Mouse (Mus musculus): Measurements from ENCODE around the gene Cd274. TPM values are rescaled to one million over a fixed set of nuclear protein-coding genes. Genes with fewer than 3 reads are reported as not detected.

The Cd274 gene
- total and polyA plus RNA-seq, 2 experiments from 2014 or later: 0.79 to 2.0 TPM

- no peaks in the 10 kb centered on the region for H3K4me1 ChIP-seq (ENCODE audit: insufficient read depth)
- no peak for DNase-seq
- no peak overlapping the region for H3K4me3 ChIP-seq (ENCODE audit: low read depth, low read length)
- H3K4me2 ChIP-seq (ENCODE audit: low read depth): no peak overlapping the region
- no peak for ATAC-seq
- TF ChIP-seq CTCF (IDR thresholded peaks at IDR 0.05; ENCODE audit: low read depth): no peak
- 83% methylated on average over 5 of the region's 5 CpGs for WGBS
- H3K9me3 ChIP-seq (ENCODE audit: low read length): no peaks in the 10 kb centered on the region
- no peak overlapping the region for H3K9ac ChIP-seq
- H3K27ac ChIP-seq (ENCODE audit: low read depth, low read length): no peak overlapping the region
- H3K36me3 ChIP-seq (ENCODE audit: insufficient read depth): no peaks in the 10 kb centered on the region
- no peaks in the 10 kb centered on the region for H3K27me3 ChIP-seq (ENCODE audit: insufficient read depth, low read length)
Observed at GRCm38 (mm10) chr19:29390483-29390882, 23.2 kb downstream of the Cd274 start.

DNA sequence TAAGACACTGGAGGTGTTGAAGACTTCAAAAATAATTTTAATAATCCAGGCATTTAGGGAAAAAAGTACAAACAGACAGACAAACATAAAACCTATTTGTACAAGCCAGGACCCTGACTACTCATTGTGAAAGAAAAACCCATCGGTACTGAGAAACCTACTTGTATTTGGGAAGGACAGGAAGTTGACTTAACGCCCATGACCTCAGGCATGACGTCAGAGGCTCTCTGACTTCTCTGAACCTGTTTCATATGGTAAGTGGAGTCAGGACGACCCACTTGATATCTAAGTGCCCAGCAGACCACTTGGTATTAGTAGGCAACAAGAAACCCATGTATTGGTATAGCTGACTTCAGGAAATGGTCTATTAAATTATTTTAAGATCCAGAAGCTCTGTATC is 24.0 kb downstream of the Cd274 start:
- Histone ChIP-seq H3K27ac (ENCODE audit: low read depth, low read length) (no peak overlapping the region), H3K4me3 (ENCODE audit: low read depth, low read length) (no peak overlapping the region), H3K4me2 (ENCODE audit: low read depth) (no peak overlapping the region), H3K9ac (no peak overlapping the region), H3K9me3 (ENCODE audit: low read length) (no peaks in the 10 kb centered on the region), H3K36me3 (ENCODE audit: insufficient read depth) (no peaks in the 10 kb centered on the region), H3K4me1 (ENCODE audit: insufficient read depth) (no peaks in the 10 kb centered on the region), H3K27me3 (ENCODE audit: insufficient read depth, low read length) (no peaks in the 10 kb centered on the region)
- ATAC-seq (no peak), DNase-seq (no peak)
- 77% methylated on average over 4 of the region's 4 CpGs for WGBS
- no peak for TF ChIP-seq CTCF (IDR thresholded peaks at IDR 0.05; ENCODE audit: low read depth)

- H3K4me2 ChIP-seq (ENCODE audit: low read depth): no peak overlapping the region
- 94% methylated on average over 9 of the region's 9 CpGs for WGBS
Observed at GRCm38 (mm10) chr19:29393333-29393732, 26.1 kb downstream of the Cd274 start.

DNA sequence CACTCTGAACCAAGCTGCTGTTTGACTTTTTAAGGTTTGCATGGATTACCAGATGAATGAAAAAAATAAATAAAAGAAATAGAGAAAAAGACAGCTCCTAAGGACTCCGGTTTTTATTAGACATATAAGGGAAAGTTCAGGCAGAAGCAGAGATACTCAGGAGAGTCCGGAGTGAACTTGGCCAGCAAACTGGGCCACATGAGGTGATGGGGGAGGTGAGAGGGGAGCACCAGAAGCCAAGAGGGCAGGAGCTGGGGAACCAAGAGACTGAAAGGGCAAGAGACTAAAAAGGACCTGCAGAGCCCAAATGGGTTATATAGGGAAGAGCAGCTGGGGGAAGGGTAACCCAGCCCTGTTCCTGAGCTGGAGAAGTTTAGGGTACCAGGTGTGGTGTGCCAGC is 27.5 kb downstream of the Cd274 start:
- no peaks in the 10 kb centered on the region for H3K9me3 ChIP-seq (ENCODE audit: low read length)
- H3K4me3 ChIP-seq (ENCODE audit: low read depth, low read length): no peak overlapping the region
- no peak overlapping the region for H3K27ac ChIP-seq (ENCODE audit: low read depth, low read length)
- no peak for TF ChIP-seq CTCF (IDR thresholded peaks at IDR 0.05; ENCODE audit: low read depth)
- H3K4me2 ChIP-seq (ENCODE audit: low read depth): no peak overlapping the region
- H3K9ac ChIP-seq: no peak overlapping the region
- DNase-seq (no peak), ATAC-seq (no peak)
- no peaks in the 10 kb centered on the region for H3K27me3 ChIP-seq (ENCODE audit: insufficient read depth, low read length)
- WGBS: 94% methylated on average over 2 of the region's 2 CpGs
- H3K4me1 ChIP-seq (ENCODE audit: insufficient read depth): no peaks in the 10 kb centered on the region
- no peaks in the 10 kb centered on the region for H3K36me3 ChIP-seq (ENCODE audit: insufficient read depth)

More at GRCm38 (mm10) chr19:29393333-29393732, 26.1 kb downstream of the Cd274 start:
- H3K27me3 ChIP-seq (ENCODE audit: insufficient read depth, low read length): no peaks in the 10 kb centered on the region
- no peak for TF ChIP-seq CTCF (IDR thresholded peaks at IDR 0.05; ENCODE audit: low read depth)
- no peak overlapping the region for H3K27ac ChIP-seq (ENCODE audit: low read depth, low read length)
- ATAC-seq: no peak
- H3K36me3 ChIP-seq (ENCODE audit: insufficient read depth): no peaks in the 10 kb centered on the region
- DNase-seq: no peak
- no peaks in the 10 kb centered on the region for H3K4me1 ChIP-seq (ENCODE audit: insufficient read depth)
- no peak overlapping the region for H3K4me3 ChIP-seq (ENCODE audit: low read depth, low read length)
- no peaks in the 10 kb centered on the region for H3K9me3 ChIP-seq (ENCODE audit: low read length)
- H3K9ac ChIP-seq: no peak overlapping the region

GRCm38 (mm10) chr19:29396353-29396752 is 29.1 kb downstream of the Cd274 start:
- no peak for ATAC-seq
- H3K27me3 ChIP-seq (ENCODE audit: insufficient read depth, low read length): no peaks in the 10 kb centered on the region

GRCm38 (mm10) chr19:29399786-29400185 is 32.5 kb downstream of the Cd274 start:
- no peaks in the 10 kb centered on the region for H3K4me1 ChIP-seq (ENCODE audit: insufficient read depth)
- no peak for TF ChIP-seq CTCF (IDR thresholded peaks at IDR 0.05; ENCODE audit: low read depth)
- H3K36me3 ChIP-seq (ENCODE audit: insufficient read depth): no peaks in the 10 kb centered on the region
- no peak overlapping the region for H3K4me3 ChIP-seq (ENCODE audit: low read depth, low read length)
- H3K9me3 ChIP-seq (ENCODE audit: low read length): no peaks in the 10 kb centered on the region; the same call in 1 of the 2 replicates
- no peak overlapping the region for H3K27ac ChIP-seq (ENCODE audit: low read depth, low read length)
- H3K27me3 ChIP-seq (ENCODE audit: insufficient read depth, low read length): no peaks in the 10 kb centered on the region
- DNase-seq: no peak
- H3K9ac ChIP-seq: no peak overlapping the region
- 90% methylated on average over 4 of the region's 4 CpGs for WGBS
- no peak overlapping the region for H3K4me2 ChIP-seq (ENCODE audit: low read depth)
- no peak for ATAC-seq

More at GRCm38 (mm10) chr19:29396353-29396752, 29.1 kb downstream of the Cd274 start:
- H3K4me2 ChIP-seq (ENCODE audit: low read depth): no peak overlapping the region
- no peak overlapping the region for H3K9ac ChIP-seq
- no peak overlapping the region for H3K27ac ChIP-seq (ENCODE audit: low read depth, low read length)
- H3K9me3 ChIP-seq (ENCODE audit: low read length): no peaks in the 10 kb centered on the region; the same call in 1 of the 2 replicates
- TF ChIP-seq CTCF (IDR thresholded peaks at IDR 0.05; ENCODE audit: low read depth): no peak
- H3K36me3 ChIP-seq (ENCODE audit: insufficient read depth): no peaks in the 10 kb centered on the region
- H3K4me1 ChIP-seq (ENCODE audit: insufficient read depth): no peaks in the 10 kb centered on the region
- WGBS: 84% methylated on average over 1 of the region's 1 CpGs
- no peak for DNase-seq
- no peak overlapping the region for H3K4me3 ChIP-seq (ENCODE audit: low read depth, low read length)

DNA sequence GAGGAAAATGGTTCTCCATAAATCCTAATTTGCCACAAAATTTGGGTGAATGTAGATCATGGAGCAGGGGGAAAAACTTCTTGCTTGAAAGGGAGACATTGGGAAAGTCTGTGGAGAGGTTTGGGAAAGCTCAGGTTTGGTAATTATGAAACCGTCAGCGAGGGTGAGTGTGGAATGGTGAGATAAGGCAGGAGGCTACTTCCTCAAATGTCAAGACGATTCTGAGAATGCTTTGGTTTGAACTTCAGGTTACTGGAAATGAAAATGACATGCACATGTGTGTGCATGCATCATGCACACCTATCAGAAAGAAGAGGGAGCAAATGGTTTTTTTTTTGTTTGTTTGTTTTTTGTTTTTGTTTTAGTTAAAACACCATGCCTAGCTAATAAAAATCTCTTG is 33.2 kb downstream of the Cd274 start:
- H3K9ac ChIP-seq: no peak overlapping the region
- ATAC-seq (no peak), DNase-seq (no peak)
- H3K27me3 ChIP-seq (ENCODE audit: insufficient read depth, low read length): no peaks in the 10 kb centered on the region
- H3K4me3 ChIP-seq (ENCODE audit: low read depth, low read length): no peak overlapping the region
- H3K27ac ChIP-seq (ENCODE audit: low read depth, low read length): no peak overlapping the region
- TF ChIP-seq CTCF (IDR thresholded peaks at IDR 0.05; ENCODE audit: low read depth): no peak
- no peaks in the 10 kb centered on the region for H3K4me1 ChIP-seq (ENCODE audit: insufficient read depth)
- H3K9me3 ChIP-seq (ENCODE audit: low read length): no peaks in the 10 kb centered on the region; the same call in 1 of the 2 replicates
- H3K36me3 ChIP-seq (ENCODE audit: insufficient read depth): no peaks in the 10 kb centered on the region
- 98% methylated on average over 3 of the region's 3 CpGs for WGBS
- no peak overlapping the region for H3K4me2 ChIP-seq (ENCODE audit: low read depth)
